Mouse (Mus musculus) thymus, adult 2 months (tissue): Measurements from ENCODE around the gene Lyz2.

Experiments
- CTCF ChIP-seq: fragments of 200-500 bp; IDR thresholded peaks from 2 replicates; pipeline ENCODE4 v1.5.1; 2012; ENCODE audit warnings: mild to moderate bottlenecking, control low read depth, low read length, moderate library complexity, borderline replicate concordance; ENCODE audit not compliant: control insufficient read depth, poor library complexity, insufficient read depth; ENCODE audit errors: extremely low read depth
- POLR2A ChIP-seq: fragments of 200-500 bp; IDR thresholded peaks from 2 replicates; pipeline ENCODE4 v1.6.1; 2012; ENCODE audit warnings: mild to moderate bottlenecking, low read length, control low read depth, moderate library complexity; ENCODE audit not compliant: control insufficient read depth, poor library complexity, insufficient read depth; ENCODE audit errors: extremely low read depth

GRCm38 (mm10) chr10:117282049-117282448 lies at the start of gene Lyz2:
- TF ChIP-seq POLR2A = no peak
- TF ChIP-seq CTCF = no peak
